Mouse (Mus musculus) midbrain, embryonic 11.5 days (tissue): ENCODE results near the gene Ndufa11. TPM values are rescaled to one million over a fixed set of nuclear protein-coding genes. Genes with fewer than 3 reads are reported as not detected.

ENCODE experiments used
- ATAC-seq: fragments of 200-750 bp; cut with Nextera tagmentation; 2 replicates; pipeline ENCODE4 v1.8.0; 2017; ENCODE audit warnings: moderate TSS enrichment, moderate library complexity; ENCODE audit not compliant: low FRiP score
- DNase-seq: peaks from one replicate; pipeline ENCODE4 v3.0.0; 2015; ENCODE audit warnings: low spot score; ENCODE audit errors: missing footprints
- H3K27ac ChIP-seq: fragments of 300-500 bp; sonication (generic); 2 replicates; pipeline ENCODE4 v1.5.1; 2014; ENCODE audit warnings: low read depth, low read length
- H3K27me3 ChIP-seq: fragments of 300-500 bp; sonication (generic); 2 replicates; pipeline ENCODE4 v1.6.1; 2014; ENCODE audit warnings: mild to moderate bottlenecking, low read length, moderate library complexity, mixed read lengths; ENCODE audit not compliant: control insufficient read depth, insufficient read depth
- H3K36me3 ChIP-seq: fragments of 300-500 bp; sonication (generic); 2 replicates; pipeline ENCODE4 v1.6.1; 2014; ENCODE audit warnings: mild to moderate bottlenecking, low read length, moderate library complexity, mixed read lengths; ENCODE audit not compliant: control insufficient read depth, insufficient read depth
- H3K4me1 ChIP-seq: fragments of 300-500 bp; sonication (generic); 2 replicates; pipeline ENCODE4 v1.6.1; 2014; ENCODE audit warnings: low read length; ENCODE audit not compliant: control insufficient read depth, insufficient read depth
- H3K4me2 ChIP-seq: fragments of 300-500 bp; sonication (generic); 2 replicates; pipeline ENCODE4 v1.6.1; 2014; ENCODE audit warnings: mild to moderate bottlenecking, moderate library complexity
- H3K4me3 ChIP-seq: fragments of 300-500 bp; sonication (generic); 2 replicates; pipeline ENCODE4 v1.5.1; 2014; ENCODE audit warnings: low read depth, low read length
- H3K9ac ChIP-seq: fragments of 300-500 bp; sonication (generic); 2 replicates; pipeline ENCODE4 v1.6.1; 2014; ENCODE audit warnings: low read length
- H3K9me3 ChIP-seq: fragments of 300-500 bp; sonication (generic); 2 replicates; pipeline ENCODE4 v1.6.1; 2016; ENCODE audit warnings: low read length; ENCODE audit not compliant: control insufficient read depth
- WGBS: fragments of 180-500 bp; shearing (Covaris S2); extraction: QIAGEN DNeasy Blood & Tissue Kit; methylation state at CpG from one replicate; pipeline ENCODE4 v1.1.7; 2014; 5-methylcytosine and 5-hydroxymethylcytosine counted together
- polyA plus RNA-seq: library from polyadenylated mRNA; unstranded; fragments of >200 nt; fragmentation: Nextera tagmentation; extraction: Ambion mirVana; gene quantifications from 2 replicates; pipeline ENCODE4 v1.2.1, GENCODE M21; 2014

The Ndufa11 gene
- 323 and 337 TPM in 2 replicates for polyA plus RNA-seq

DNA sequence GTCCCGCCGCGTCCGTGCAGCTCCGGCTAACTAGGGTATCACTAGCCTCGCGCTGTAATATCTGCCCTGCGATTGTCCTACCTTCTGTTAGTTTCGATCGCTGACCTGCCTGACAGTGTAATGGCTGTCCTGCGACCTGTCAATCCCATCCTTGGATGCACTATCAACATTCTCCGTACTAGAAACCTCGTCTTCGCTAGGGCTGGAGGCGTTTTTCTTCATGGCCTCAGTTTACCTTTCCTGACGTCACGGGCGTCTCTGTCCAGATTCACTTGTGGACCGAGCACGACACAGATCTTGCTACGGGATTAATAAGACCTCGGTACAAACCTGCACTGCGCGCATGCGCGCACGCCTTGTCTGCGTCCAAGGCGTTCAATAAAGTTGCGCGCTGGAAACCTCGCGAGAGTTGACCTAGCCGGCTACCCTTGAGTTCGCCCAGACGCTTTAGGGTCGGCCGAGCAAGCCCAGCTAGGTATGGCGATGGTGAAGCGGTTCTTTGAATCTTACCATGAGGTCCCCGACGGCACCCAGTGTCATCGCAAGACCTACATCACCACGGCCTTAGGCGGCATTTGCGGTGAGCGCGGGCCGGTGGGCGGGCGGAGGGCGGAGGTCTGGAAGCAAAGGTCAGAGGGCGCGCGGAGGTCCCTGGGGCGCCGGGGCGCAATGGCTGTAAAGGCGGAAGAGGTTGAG lies at the start of gene Ndufa11, which contains the start of gene Vmac:
TSS of gene Ndufa11 (plus strand) at position 405 of the 696 bp plus-strand sequence.
TSS of gene Vmac (minus strand) at position 660 of the 696 bp plus-strand sequence.
- Histone ChIP-seq H3K9ac (peak within 1 kb of the TSS; percentile 79), H3K9me3 (no peaks in the 10 kb centered on the region), H3K36me3 (peaks cover 7% of the 10 kb centered on the region), H3K4me1 (peaks cover 5% of the 10 kb centered on the region; the same call in 1 of the 2 replicates), H3K27ac (peak within 1 kb of the TSS; percentile 37), H3K27me3 (no peaks in the 10 kb centered on the region), H3K4me3 (peak within 1 kb of the TSS; percentile 77), H3K4me2 (peak within 1 kb of the TSS; percentile 91)
- DNase-seq = peak; percentile 100
- WGBS = under 1% methylated on average over 59 of the region's 59 CpGs
- ATAC-seq = peak; percentile 69

DNA sequence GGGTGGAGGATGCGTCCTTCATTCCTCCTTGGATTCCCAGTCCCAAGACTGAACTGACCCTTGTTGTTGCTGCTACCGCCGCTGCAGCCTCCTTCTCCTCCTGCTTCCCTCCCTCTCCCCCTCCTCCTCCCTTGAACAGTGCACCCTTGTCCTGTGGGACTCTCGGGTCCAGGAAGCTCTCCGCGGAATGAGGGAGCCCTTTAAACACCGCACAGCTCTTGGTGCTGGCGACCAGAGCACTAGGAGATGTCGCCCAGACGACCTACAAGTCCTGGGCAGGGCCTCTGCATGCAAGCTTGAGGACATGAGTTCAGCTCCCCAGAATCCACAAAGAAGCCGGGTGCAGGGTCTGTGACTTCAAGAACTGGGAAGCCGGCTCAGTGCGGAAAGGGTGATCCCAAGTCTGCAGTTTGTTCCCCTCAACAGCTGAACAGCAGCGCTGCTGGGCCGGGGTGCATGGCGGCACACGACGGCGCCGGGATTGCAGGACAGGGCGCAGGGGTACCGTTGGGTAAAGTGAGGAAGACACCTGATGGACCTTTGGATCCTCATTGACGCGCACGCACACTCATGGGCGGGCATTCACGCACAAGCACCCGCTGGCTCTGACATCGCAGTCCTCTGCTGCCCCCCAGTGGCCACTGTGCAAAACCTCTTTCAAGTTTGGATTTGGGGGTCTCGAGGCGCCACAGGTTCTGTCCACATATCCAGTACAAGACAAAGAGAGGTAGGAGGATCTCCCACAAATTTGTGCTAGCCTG lies 49.0 kb upstream of the Ndufa11 start:
- no peak overlapping the region for H3K27ac ChIP-seq
- H3K4me2 ChIP-seq = peak overlapping the region; percentile 65
- H3K27me3 ChIP-seq = peaks cover 3% of the 10 kb centered on the region; the same call in 1 of the 2 replicates
- peak overlapping the region; percentile 37; the same call in 1 of the 2 replicates for H3K9ac ChIP-seq
- ATAC-seq (peak; percentile 12; the same call in 1 of the 2 replicates), DNase-seq (peak; percentile 97)
- H3K4me1 ChIP-seq = peaks cover 17% of the 10 kb centered on the region
- H3K4me3 ChIP-seq = peak overlapping the region; percentile 32
- H3K9me3 ChIP-seq = no peaks in the 10 kb centered on the region
- H3K36me3 ChIP-seq = no peaks in the 10 kb centered on the region
- 6% methylated on average over 31 of the region's 31 CpGs for WGBS

- 85% methylated on average over 8 of the region's 8 CpGs for WGBS
- Histone ChIP-seq H3K4me2 (no peak overlapping the region), H3K4me1 (peaks cover 16% of the 10 kb centered on the region), H3K27me3 (peaks cover 3% of the 10 kb centered on the region; the same call in 1 of the 2 replicates), H3K36me3 (no peaks in the 10 kb centered on the region), H3K4me3 (no peak overlapping the region), H3K27ac (no peak overlapping the region), H3K9me3 (no peaks in the 10 kb centered on the region), H3K9ac (no peak overlapping the region)
- no peak for ATAC-seq
- DNase-seq = peak; percentile 67
Observed at GRCm38 (mm10) chr17:56669766-56670165, 47.8 kb upstream of the Ndufa11 start.

DNA sequence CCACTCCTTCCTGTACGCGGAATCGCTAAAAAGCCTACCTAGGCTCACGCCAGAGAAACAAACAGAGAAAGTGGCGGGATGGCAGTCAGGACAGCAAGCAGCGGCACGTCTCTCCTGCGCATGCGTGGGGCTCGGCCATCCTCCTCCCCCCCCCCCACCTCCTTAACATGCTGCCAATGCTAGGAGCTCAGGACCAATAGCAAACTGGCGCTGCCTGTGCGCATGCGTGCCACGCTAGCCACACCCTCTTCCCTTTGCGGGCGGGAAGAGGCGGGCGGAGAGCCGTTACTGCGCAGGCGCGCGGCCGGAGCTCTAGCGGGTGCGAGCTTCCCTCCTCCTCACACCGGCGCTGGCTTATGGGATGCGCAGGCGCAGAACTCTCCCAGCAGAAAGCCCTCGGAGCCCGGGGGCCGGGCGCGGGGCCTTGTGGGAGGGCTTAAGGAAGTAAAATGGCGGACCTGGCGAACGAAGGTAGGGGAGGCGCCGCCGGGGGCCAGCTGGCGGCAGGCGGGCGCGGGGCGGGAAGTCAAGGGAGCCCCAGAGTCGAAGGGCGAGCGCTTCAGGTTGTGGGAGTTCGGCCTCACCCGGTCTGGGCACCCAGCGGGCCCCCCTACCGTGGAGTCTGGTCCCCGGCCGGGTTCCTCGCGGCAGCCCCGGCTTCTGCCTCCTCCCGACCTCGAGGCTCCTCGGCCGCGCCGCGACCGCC lies 44.5 kb upstream of the Ndufa11 start, which contains the start of gene Ranbp3:
TSS of gene Ranbp3 (plus strand) at position 354 of the 706 bp plus-strand sequence.
- peaks cover under 1% of the 10 kb centered on the region; the same call in 1 of the 2 replicates for H3K27me3 ChIP-seq
- ATAC-seq (peak; percentile 93), DNase-seq (peak; percentile 100)
- peak within 1 kb of the TSS; percentile 96 for H3K9ac ChIP-seq
- no peaks in the 10 kb centered on the region for H3K9me3 ChIP-seq
- peaks cover 22% of the 10 kb centered on the region for H3K4me1 ChIP-seq
- peak within 1 kb of the TSS; percentile 97 for H3K4me3 ChIP-seq
- peak within 1 kb of the TSS; percentile 72 for H3K27ac ChIP-seq
- H3K36me3 ChIP-seq = peaks cover 6% of the 10 kb centered on the region
- WGBS = under 1% methylated on average over 46 of the region's 66 CpGs
- H3K4me2 ChIP-seq = peak within 1 kb of the TSS; percentile 79

- Histone ChIP-seq H3K36me3 (peaks cover 6% of the 10 kb centered on the region), H3K4me3 (peak overlapping the region; percentile 97), H3K9ac (peak overlapping the region; percentile 96), H3K27me3 (no peaks in the 10 kb centered on the region), H3K9me3 (no peaks in the 10 kb centered on the region), H3K4me2 (peak overlapping the region; percentile 79), H3K4me1 (peaks cover 17% of the 10 kb centered on the region), H3K27ac (peak overlapping the region; percentile 64; the same call in 1 of the 2 replicates)
- ATAC-seq (peak; percentile 19), DNase-seq (peak; percentile 88)
- 3% methylated on average over 34 of the region's 37 CpGs for WGBS
Observed at GRCm38 (mm10) chr17:56673647-56674416, 43.7 kb upstream of the Ndufa11 start.

DNA sequence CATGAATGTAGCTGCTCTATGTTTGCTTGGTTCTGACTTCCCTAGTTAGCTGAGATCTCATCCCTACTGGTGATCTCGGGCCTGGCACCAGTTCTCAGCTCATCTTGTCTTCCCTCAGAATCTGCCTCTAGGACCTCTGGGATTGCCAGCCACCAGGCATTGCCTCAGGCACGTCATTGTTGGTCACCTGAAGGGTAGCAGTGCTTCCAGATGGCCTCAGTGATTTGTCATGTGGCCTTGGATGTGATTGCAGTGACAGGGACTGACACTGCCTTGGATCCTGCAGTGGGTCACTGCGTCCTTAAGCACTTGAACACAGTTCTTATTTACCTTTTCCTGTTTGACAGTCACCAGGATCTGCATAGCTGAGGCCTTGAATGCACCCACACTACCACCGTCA lies 35.8 kb upstream of the Ndufa11 start:
- no peaks in the 10 kb centered on the region for H3K27me3 ChIP-seq
- H3K4me2 ChIP-seq = no peak overlapping the region
- no peak overlapping the region for H3K27ac ChIP-seq
- no peaks in the 10 kb centered on the region for H3K9me3 ChIP-seq
- H3K36me3 ChIP-seq = peaks cover 13% of the 10 kb centered on the region
- 82% methylated on average over 4 of the region's 4 CpGs for WGBS
- no peak for ATAC-seq
- H3K4me1 ChIP-seq = 0 out of 2 replicates have a peak, but pooled peaks cover 3% of the 10 kb centered on the region
- H3K9ac ChIP-seq = no peak overlapping the region
- H3K4me3 ChIP-seq = no peak overlapping the region
- no peak for DNase-seq

GRCm38 (mm10) chr17:56682880-56683279 lies 34.7 kb upstream of the Ndufa11 start:
- no peaks in the 10 kb centered on the region for H3K4me1 ChIP-seq
- H3K27ac ChIP-seq = no peak overlapping the region
- no peak overlapping the region for H3K9ac ChIP-seq
- H3K4me3 ChIP-seq = no peak overlapping the region
- peak; percentile 4 for DNase-seq
- 82% methylated on average over 3 of the region's 3 CpGs for WGBS
- no peak for ATAC-seq
- peaks cover 11% of the 10 kb centered on the region for H3K36me3 ChIP-seq
- H3K4me2 ChIP-seq = no peak overlapping the region
- no peaks in the 10 kb centered on the region for H3K9me3 ChIP-seq
- H3K27me3 ChIP-seq = no peaks in the 10 kb centered on the region

DNA sequence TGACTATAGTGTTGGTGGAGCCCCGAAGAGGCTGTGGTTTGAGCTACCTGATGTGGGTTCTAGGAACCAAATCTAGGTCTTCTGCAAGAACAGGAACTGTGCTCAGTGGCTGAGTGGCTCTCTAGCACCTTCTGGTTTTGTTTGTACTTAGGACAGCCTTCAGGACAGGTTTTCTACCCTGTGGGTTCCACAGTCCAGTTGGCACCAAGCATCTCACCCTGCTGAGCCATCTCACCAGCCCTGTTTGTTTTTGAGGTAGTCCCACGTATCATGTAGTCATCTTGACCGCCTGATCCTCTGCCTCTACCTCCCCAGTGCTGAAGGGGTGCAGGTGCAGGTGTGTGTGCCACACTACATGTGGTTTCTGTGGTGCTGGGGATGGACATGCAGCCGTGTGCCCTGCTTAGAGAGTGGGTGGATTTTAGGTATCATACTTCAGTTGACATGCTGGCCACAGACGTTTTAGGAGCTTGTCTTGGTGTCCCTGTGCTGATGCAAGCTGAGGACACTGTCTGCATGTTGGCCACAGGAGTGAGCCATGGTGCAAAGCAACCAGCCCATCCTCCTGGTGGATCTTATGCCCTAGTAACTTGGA lies 33.9 kb upstream of the Ndufa11 start:
- Histone ChIP-seq H3K27me3 (no peaks in the 10 kb centered on the region), H3K9ac (no peak overlapping the region), H3K4me3 (no peak overlapping the region), H3K27ac (no peak overlapping the region), H3K4me1 (no peaks in the 10 kb centered on the region), H3K36me3 (peaks cover 17% of the 10 kb centered on the region), H3K4me2 (no peak overlapping the region), H3K9me3 (no peaks in the 10 kb centered on the region)
- DNase-seq (peak; percentile 69), ATAC-seq (no peak)
- 92% methylated on average over 5 of the region's 5 CpGs for WGBS
